Mouse (Mus musculus): ENCODE data around the gene Wdr31. TPM values are rescaled to one million over a fixed set of nuclear protein-coding genes. Genes with fewer than 3 reads are reported as not detected.

Wdr31 gene
- 10.2 and 11.8 TPM in 2 replicates for polyA plus RNA-seq (2014; fragmentation: Nextera tagmentation; extraction: Ambion mirVana)

- peak; percentile 97 for ATAC-seq (ENCODE audit: low read depth)
- Histone ChIP-seq H3K4me3 (ENCODE audit: low read depth, low read length) (peak within 1 kb of the TSS; percentile 49), H3K27ac (ENCODE audit: low read depth, low read length) (no peak within 1 kb of the TSS), H3K4me1 (ENCODE audit: control insufficient read depth, insufficient read depth, low read length) (no peaks in the 10 kb centered on the region), H3K36me3 (ENCODE audit: control insufficient read depth, insufficient read depth, low read length) (no peaks in the 10 kb centered on the region), H3K9ac (replicated peaks; ENCODE audit: low read depth, low read length) (peak within 1 kb of the TSS; percentile 52; the same call in 1 of the 2 replicates), H3K27me3 (ENCODE audit: control insufficient read depth, insufficient read depth, low read length) (no peaks in the 10 kb centered on the region), H3K4me2 (ENCODE audit: low read depth, low read length) (peak within 1 kb of the TSS; percentile 66), H3K9me3 (ENCODE audit: control insufficient read depth, low read length) (no peaks in the 10 kb centered on the region)
- WGBS = under 1% methylated on average over 30 of the region's 30 CpGs
Measured at GRCm38 (mm10) chr4:62470598-62471051, at the start of gene Wdr31. Gene Wdr31 (minus strand): TSS chr4:62470896.

GRCm38 (mm10) chr4:62519849-62520233, 49.1 kb upstream of the Wdr31 start, which contains the start of gene Alad:
Gene Alad (minus strand): TSS chr4:62519918.
- peak; percentile 88 for ATAC-seq (ENCODE audit: low read depth)
- Histone ChIP-seq H3K4me2 (ENCODE audit: low read depth, low read length) (peak within 1 kb of the TSS; percentile 79), H3K4me1 (ENCODE audit: control insufficient read depth, insufficient read depth, low read length) (peaks cover 16% of the 10 kb centered on the region), H3K4me3 (ENCODE audit: low read depth, low read length) (peak within 1 kb of the TSS; percentile 81), H3K27ac (ENCODE audit: low read depth, low read length) (peak within 1 kb of the TSS; percentile 80), H3K9ac (replicated peaks; ENCODE audit: low read depth, low read length) (peak within 1 kb of the TSS; percentile 80), H3K9me3 (ENCODE audit: control insufficient read depth, low read length) (no peaks in the 10 kb centered on the region), H3K36me3 (ENCODE audit: control insufficient read depth, insufficient read depth, low read length) (no peaks in the 10 kb centered on the region), H3K27me3 (ENCODE audit: control insufficient read depth, insufficient read depth, low read length) (peaks cover 3% of the 10 kb centered on the region; the same call in 1 of the 2 replicates)
- WGBS = under 1% methylated on average over 34 of the region's 37 CpGs

- peak overlapping the region; percentile 79 for H3K4me2 ChIP-seq (ENCODE audit: low read depth, low read length)
- H3K27me3 ChIP-seq (ENCODE audit: control insufficient read depth, insufficient read depth, low read length) = peaks cover 3% of the 10 kb centered on the region; the same call in 1 of the 2 replicates
- H3K4me3 ChIP-seq (ENCODE audit: low read depth, low read length) = peak overlapping the region; percentile 81
- ATAC-seq (ENCODE audit: low read depth) = peak; percentile 80
- H3K9me3 ChIP-seq (ENCODE audit: control insufficient read depth, low read length) = no peaks in the 10 kb centered on the region
- H3K4me1 ChIP-seq (ENCODE audit: control insufficient read depth, insufficient read depth, low read length) = peaks cover 14% of the 10 kb centered on the region
- H3K36me3 ChIP-seq (ENCODE audit: control insufficient read depth, insufficient read depth, low read length) = no peaks in the 10 kb centered on the region
- peak overlapping the region; percentile 80 for H3K9ac ChIP-seq (replicated peaks; ENCODE audit: low read depth, low read length)
- peak overlapping the region; percentile 80 for H3K27ac ChIP-seq (ENCODE audit: low read depth, low read length)
- WGBS = 3% methylated on average over 26 of the region's 26 CpGs
Measured at GRCm38 (mm10) chr4:62519122-62519848, 48.6 kb upstream of the Wdr31 start.

GRCm38 (mm10) chr4:62518416-62519121, 47.9 kb upstream of the Wdr31 start:
- H3K27ac ChIP-seq (ENCODE audit: low read depth, low read length) = no peak overlapping the region
- WGBS = 60% methylated on average over 13 of the region's 13 CpGs
- peak overlapping the region; percentile 81 for H3K4me3 ChIP-seq (ENCODE audit: low read depth, low read length)
- peaks cover 4% of the 10 kb centered on the region; the same call in 1 of the 2 replicates for H3K36me3 ChIP-seq (ENCODE audit: control insufficient read depth, insufficient read depth, low read length)
- no peak for ATAC-seq (ENCODE audit: low read depth)
- peaks cover 3% of the 10 kb centered on the region; the same call in 1 of the 2 replicates for H3K27me3 ChIP-seq (ENCODE audit: control insufficient read depth, insufficient read depth, low read length)
- peaks cover 9% of the 10 kb centered on the region for H3K4me1 ChIP-seq (ENCODE audit: control insufficient read depth, insufficient read depth, low read length)
- H3K9me3 ChIP-seq (ENCODE audit: control insufficient read depth, low read length) = no peaks in the 10 kb centered on the region
- H3K9ac ChIP-seq (replicated peaks; ENCODE audit: low read depth, low read length) = peak overlapping the region; percentile 80; the same call in 1 of the 2 replicates
- peak overlapping the region; percentile 79 for H3K4me2 ChIP-seq (ENCODE audit: low read depth, low read length)

GRCm38 (mm10) chr4:62517538-62518415, 47.1 kb upstream of the Wdr31 start:
- ATAC-seq (ENCODE audit: low read depth) = no peak
- no peak overlapping the region for H3K4me3 ChIP-seq (ENCODE audit: low read depth, low read length)
- H3K27ac ChIP-seq (ENCODE audit: low read depth, low read length) = no peak overlapping the region
- no peak overlapping the region for H3K9ac ChIP-seq (replicated peaks; ENCODE audit: low read depth, low read length)
- 89% methylated on average over 10 of the region's 10 CpGs for WGBS
- no peaks in the 10 kb centered on the region for H3K9me3 ChIP-seq (ENCODE audit: control insufficient read depth, low read length)
- no peak overlapping the region for H3K4me2 ChIP-seq (ENCODE audit: low read depth, low read length)
- peaks cover 4% of the 10 kb centered on the region for H3K36me3 ChIP-seq (ENCODE audit: control insufficient read depth, insufficient read depth, low read length)
- peaks cover 9% of the 10 kb centered on the region for H3K4me1 ChIP-seq (ENCODE audit: control insufficient read depth, insufficient read depth, low read length)
- peaks cover 3% of the 10 kb centered on the region; the same call in 1 of the 2 replicates for H3K27me3 ChIP-seq (ENCODE audit: control insufficient read depth, insufficient read depth, low read length)

GRCm38 (mm10) chr4:62517046-62517445, 46.4 kb upstream of the Wdr31 start:
- Histone ChIP-seq H3K27me3 (ENCODE audit: control insufficient read depth, insufficient read depth, low read length) (peaks cover 3% of the 10 kb centered on the region; the same call in 1 of the 2 replicates), H3K27ac (ENCODE audit: low read depth, low read length) (no peak overlapping the region), H3K9me3 (ENCODE audit: control insufficient read depth, low read length) (no peaks in the 10 kb centered on the region), H3K4me3 (ENCODE audit: low read depth, low read length) (no peak overlapping the region), H3K4me1 (ENCODE audit: control insufficient read depth, insufficient read depth, low read length) (peaks cover 9% of the 10 kb centered on the region), H3K9ac (replicated peaks; ENCODE audit: low read depth, low read length) (no peak overlapping the region), H3K4me2 (ENCODE audit: low read depth, low read length) (no peak overlapping the region), H3K36me3 (ENCODE audit: control insufficient read depth, insufficient read depth, low read length) (peaks cover 10% of the 10 kb centered on the region)
- WGBS = 92% methylated on average over 8 of the region's 8 CpGs
- ATAC-seq (ENCODE audit: low read depth) = no peak

- no peak overlapping the region for H3K27ac ChIP-seq (ENCODE audit: low read depth, low read length)
- H3K4me3 ChIP-seq (ENCODE audit: low read depth, low read length) = no peak overlapping the region
- peaks cover 3% of the 10 kb centered on the region; the same call in 1 of the 2 replicates for H3K27me3 ChIP-seq (ENCODE audit: control insufficient read depth, insufficient read depth, low read length)
- H3K36me3 ChIP-seq (ENCODE audit: control insufficient read depth, insufficient read depth, low read length) = peaks cover 11% of the 10 kb centered on the region
- H3K4me1 ChIP-seq (ENCODE audit: control insufficient read depth, insufficient read depth, low read length) = peaks cover 9% of the 10 kb centered on the region
- H3K9ac ChIP-seq (replicated peaks; ENCODE audit: low read depth, low read length) = no peak overlapping the region
- no peak overlapping the region for H3K4me2 ChIP-seq (ENCODE audit: low read depth, low read length)
- ATAC-seq (ENCODE audit: low read depth) = no peak
- 100% methylated on average over 1 of the region's 1 CpGs for WGBS
- no peaks in the 10 kb centered on the region for H3K9me3 ChIP-seq (ENCODE audit: control insufficient read depth, low read length)
Measured at GRCm38 (mm10) chr4:62516579-62516978, 45.9 kb upstream of the Wdr31 start.

GRCm38 (mm10) chr4:62516079-62516478, 45.4 kb upstream of the Wdr31 start:
- H3K4me1 ChIP-seq (ENCODE audit: control insufficient read depth, insufficient read depth, low read length) = peaks cover 9% of the 10 kb centered on the region
- H3K9me3 ChIP-seq (ENCODE audit: control insufficient read depth, low read length) = no peaks in the 10 kb centered on the region
- no peak overlapping the region for H3K4me3 ChIP-seq (ENCODE audit: low read depth, low read length)
- peak overlapping the region; percentile 28; the same call in 1 of the 2 replicates for H3K27ac ChIP-seq (ENCODE audit: low read depth, low read length)
- peaks cover 3% of the 10 kb centered on the region; the same call in 1 of the 2 replicates for H3K27me3 ChIP-seq (ENCODE audit: control insufficient read depth, insufficient read depth, low read length)
- no peak overlapping the region for H3K9ac ChIP-seq (replicated peaks; ENCODE audit: low read depth, low read length)
- no peak overlapping the region for H3K4me2 ChIP-seq (ENCODE audit: low read depth, low read length)
- WGBS = 45% methylated on average over 2 of the region's 2 CpGs
- H3K36me3 ChIP-seq (ENCODE audit: control insufficient read depth, insufficient read depth, low read length) = peaks cover 11% of the 10 kb centered on the region
- no peak for ATAC-seq (ENCODE audit: low read depth)
